Comparison of ENCODE assay signal across 9 mouse cellular contexts in the genomic region with DNA sequence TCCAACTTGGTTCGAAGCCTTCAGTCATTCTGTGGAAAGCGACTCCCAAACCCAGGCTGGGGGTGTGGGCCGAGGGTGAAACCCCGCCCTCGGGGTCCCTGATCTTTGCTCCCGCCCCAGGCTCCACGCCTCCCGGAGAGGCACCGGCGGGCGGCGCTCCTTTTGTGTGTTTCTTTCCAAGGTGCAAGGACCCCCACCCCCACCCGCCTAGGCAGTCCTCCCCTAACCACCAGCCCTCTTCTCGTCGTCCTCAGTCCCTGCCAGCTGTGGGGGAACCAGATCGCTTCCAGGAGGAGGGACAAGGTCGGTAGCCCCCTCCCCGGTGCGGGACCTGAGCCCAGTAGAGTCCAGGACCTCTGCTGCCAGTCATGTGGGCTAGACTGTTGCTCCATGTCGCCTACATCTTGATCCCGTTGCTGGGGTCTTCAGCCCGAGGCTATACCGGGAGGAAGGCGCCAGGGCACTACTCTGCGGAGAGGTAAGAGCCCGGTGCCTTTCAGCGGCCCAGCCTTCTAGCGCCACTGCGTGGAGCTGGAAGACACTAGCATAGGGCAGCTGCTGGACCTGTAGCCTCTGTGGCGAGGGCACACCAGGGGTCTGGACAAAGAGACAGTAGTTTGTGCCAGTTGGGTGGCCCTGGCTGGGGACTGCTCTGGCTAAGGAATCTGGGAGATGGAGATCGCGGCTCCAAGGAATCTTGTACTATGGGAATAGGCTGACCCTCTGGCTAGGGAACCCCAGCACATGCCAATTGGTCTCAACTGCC. TPM values are rescaled to one million over a fixed set of nuclear protein-coding genes. Genes with fewer than 3 reads are reported as not detected.
DNase-seq lines count a peak whose midpoint lies in the region; ATAC-seq and TF ChIP-seq lines count a peak whose summit lies in the region.
"Had no signal": no experiment of that assay in that cellular context is flagged by ENCODE, and none has a peak within 500 bp of the region (broad histone marks: within the 10 kb centered on the region; RNA-seq: fewer than 3 reads in every experiment).

A gene (plus strand): TSS at position 108 of the 766 bp plus-strand sequence.

- intact Hi-C loops in heart, postnatal 10 days (cut with DNase I), result no loop called here

- WGBS in liver, embryonic 14.5 days (ENCODE audit: insufficient replicate concordance), result under 1% methylated on average over 32 of the region's 32 CpGs
- WGBS in neural tube, embryonic 13.5 days, result 2% methylated on average over 32 of the region's 32 CpGs

- DNase-seq in brain, adult 2 months (ENCODE audit: low read depth, low spot score), result peak; percentile 62
- DNase-seq in heart, postnatal 10 days, result peak; percentile 52 to 57
- DNase-seq in kidney, postnatal 25 days, result peak; percentile 58 to 79
- DNase-seq in liver, embryonic 14.5 days (ENCODE audit: low read depth in 3 of 3, low spot score in 3 of 3), result peak in 2 of 3 experiments; percentile 24 to 44
- peak; percentile 59 for DNase-seq in thymus, postnatal 25 days

- TF ChIP-seq EP300 in ES-Bruce4 (IDR thresholded peaks at IDR 0.05; ENCODE audit: insufficient read depth, low read depth, low read length), result no peak
- TF ChIP-seq EP300 in liver, embryonic 14.5 days (IDR thresholded peaks at IDR 0.05; ENCODE audit: low read depth), result no peak

- no peak within 1 kb of the TSS for H3K27ac ChIP-seq in ES-Bruce4 (ENCODE audit: insufficient read depth, low read length)
- peak within 1 kb of the TSS; percentile 35 for H3K27ac ChIP-seq in liver, embryonic 14.5 days
- no peak within 1 kb of the TSS for H3K27ac ChIP-seq in neural tube, embryonic 13.5 days (replicated peaks)

- peak; percentile 88 for ATAC-seq in erythroblast, adult 5-6 weeks (replicated peaks; ENCODE audit: low FRiP score, poor library complexity, severe bottlenecking)
- ATAC-seq in liver, embryonic 14.5 days (ENCODE audit: insufficient read depth), result peak; percentile 85
- peak; percentile 88 for ATAC-seq in neural tube, embryonic 13.5 days (ENCODE audit: low read depth)

- H3K9me3 ChIP-seq in ES-Bruce4 (replicated peaks; ENCODE audit: control insufficient read depth, insufficient read depth, low read length, poor library complexity, severe bottlenecking), result no peaks in the 10 kb centered on the region
- no peaks in the 10 kb centered on the region for H3K9me3 ChIP-seq in liver, embryonic 14.5 days (ENCODE audit: control insufficient read depth, low read length)
- H3K9me3 ChIP-seq in neural tube, embryonic 13.5 days, result no peaks in the 10 kb centered on the region

- TF ChIP-seq CTCF in ES-Bruce4 (IDR thresholded peaks at IDR 0.05; ENCODE audit: low read depth, low read length), result peak; percentile 44
- peak; percentile 83 for TF ChIP-seq CTCF in liver, embryonic 14.5 days (IDR thresholded peaks at IDR 0.05; ENCODE audit: low read depth)

- peak within 1 kb of the TSS; percentile 63 for H3K4me3 ChIP-seq in ES-Bruce4 (ENCODE audit: low read depth, low read length)
- peak within 1 kb of the TSS; percentile 61 to 68 for H3K4me3 ChIP-seq in liver, embryonic 14.5 days (ENCODE audit: insufficient read depth in 1 of 2, low read depth in 2 of 2, low read length in 2 of 2)
- H3K4me3 ChIP-seq in neural tube, embryonic 13.5 days, result peak within 1 kb of the TSS; percentile 39

- peak within 1 kb of the TSS; percentile 59 for H3K9ac ChIP-seq in ES-Bruce4 (ENCODE audit: low read depth, poor library complexity, severe bottlenecking)
- H3K9ac ChIP-seq in liver, embryonic 14.5 days (replicated peaks), result peak within 1 kb of the TSS; percentile 71
- H3K9ac ChIP-seq in neural tube, embryonic 13.5 days, result peak within 1 kb of the TSS; percentile 65

- no peaks in the 10 kb centered on the region for H3K4me1 ChIP-seq in ES-Bruce4 (ENCODE audit: control insufficient read depth, insufficient read depth, low read length)
- peaks cover 22 to 28% of the 10 kb centered on the region in 2 experiments for H3K4me1 ChIP-seq in liver, embryonic 14.5 days (replicated peaks; ENCODE audit: control insufficient read depth in 2 of 2, insufficient read depth in 2 of 2, low read length in 1 of 2)
- H3K4me1 ChIP-seq in neural tube, embryonic 13.5 days (replicated peaks), result peaks cover 17% of the 10 kb centered on the region

- peak within 1 kb of the TSS; percentile 93 for H3K4me2 ChIP-seq in liver, embryonic 14.5 days (ENCODE audit: low read depth)
- peak within 1 kb of the TSS; percentile 86 for H3K4me2 ChIP-seq in neural tube, embryonic 13.5 days

- H3K36me3 ChIP-seq in ES-Bruce4 (ENCODE audit: control insufficient read depth, insufficient read depth, low read length, poor library complexity, severe bottlenecking), result peaks cover 7% of the 10 kb centered on the region
- peaks cover 8% of the 10 kb centered on the region for H3K36me3 ChIP-seq in liver, embryonic 14.5 days (replicated peaks; ENCODE audit: control insufficient read depth, insufficient read depth, low read depth)
- H3K36me3 ChIP-seq in neural tube, embryonic 13.5 days, result peaks cover 27% of the 10 kb centered on the region

- no peaks in the 10 kb centered on the region for H3K27me3 ChIP-seq in ES-Bruce4 (ENCODE audit: control insufficient read depth, insufficient read depth, low read length, poor library complexity, severe bottlenecking)
- H3K27me3 ChIP-seq in liver, embryonic 14.5 days (ENCODE audit: control insufficient read depth, insufficient read depth, low read length), result no peaks in the 10 kb centered on the region
- H3K27me3 ChIP-seq in neural tube, embryonic 13.5 days, result peaks cover 18% of the 10 kb centered on the region

- TF ChIP-seq POLR2A in ES-Bruce4 (IDR thresholded peaks at IDR 0.05; ENCODE audit: insufficient read depth, low read length), result no peak

RNA-seq across cellular contexts. Expression of the gene that starts here (rescaled TPM):
- polyA plus RNA-seq in ES-Bruce4 (2011; ENCODE audit: insufficient read depth, insufficient read length, low read depth, missing spikeins), result 1.9 and 2.0 TPM in 2 replicates
- not detected in 2 replicates for total RNA-seq in erythroblast, adult 5-6 weeks (2015; ENCODE audit: low replicate concordance)
- not detected in 2 replicates for total RNA-seq in erythroblast, adult 5-6 weeks (2017; ENCODE audit: low replicate concordance)
- under 1 TPM; 0.26 to 0.27 TPM for total RNA-seq in heart, postnatal 10 days (2021)
- 6.7 and 8.5 TPM in 2 replicates for polyA plus RNA-seq in liver, embryonic 14.5 days (2012; rRNA removed)
- 5.4 and 7.4 TPM in 2 replicates for polyA plus RNA-seq in liver, embryonic 14.5 days (2014; fragmentation: Nextera tagmentation; extraction: Ambion mirVana)
- 0.22 and 0.74 TPM in 2 replicates for polyA plus RNA-seq in neural tube, embryonic 13.5 days (2015; fragmentation: Nextera tagmentation; extraction: Ambion mirVana)
- total RNA-seq: neutrophil, adult 5-6 weeks had no signal

Comparison
In these comparisons a context has a peak if more than half of its experiments do, and no peak if none do; other contexts are left out.
1. Peak in ATAC-seq in erythroblast, adult 5-6 weeks; RNA of the gene not detected or under 1 TPM.
2. Peak in DNase-seq in heart, postnatal 10 days; RNA of the gene not detected or under 1 TPM.
3. Peak in ATAC-seq, H3K4me3 ChIP-seq, H3K9ac ChIP-seq and H3K4me2 ChIP-seq in neural tube, embryonic 13.5 days; RNA of the gene not detected or under 1 TPM.